Mouse (Mus musculus) lung, postnatal 0 days (tissue): Measurements from ENCODE around the gene Add1.

ENCODE experiments used
- CTCF ChIP-seq: IDR thresholded peaks from 2 replicates; pipeline ENCODE4 v1.5.1; 2016; ENCODE audit warnings: antibody characterized with exemption, mild to moderate bottlenecking
- EP300 ChIP-seq: IDR thresholded peaks from 2 replicates; pipeline ENCODE4 v1.6.1; 2016; ENCODE audit warnings: antibody characterized with exemption, mild to moderate bottlenecking, control low read depth

- TF ChIP-seq EP300 (no peak), CTCF (no peak)
Observed at GRCm38 (mm10) chr5:34538079-34538478, 35.4 kb upstream of the Add1 start.
